Mouse (Mus musculus): ENCODE results near the gene Snx29. TPM values are rescaled to one million over a fixed set of nuclear protein-coding genes. Genes with fewer than 3 reads are reported as not detected.

Snx29 gene
- polyA plus RNA-seq, 1 experiment, result 15.0 TPM

GRCm38 (mm10) chr16:11370132-11370544 is 47.4 kb downstream of the Snx29 start:
- Histone ChIP-seq H3K36me3 (ENCODE audit: control insufficient read depth, insufficient read depth, low read length) (no peaks in the 10 kb centered on the region), H3K27ac (ENCODE audit: control insufficient read depth, insufficient read depth, low read length) (no peak overlapping the region), H3K27me3 (ENCODE audit: control insufficient read depth, insufficient read depth, low read length) (no peaks in the 10 kb centered on the region), H3K4me1 (replicated peaks; ENCODE audit: control insufficient read depth, insufficient read depth, low read length) (no peaks in the 10 kb centered on the region), H3K4me3 (ENCODE audit: control insufficient read depth, insufficient read depth, low read length) (no peak overlapping the region)
- DNase-seq, result no peak
- TF ChIP-seq CTCF (IDR thresholded peaks at IDR 0.05; ENCODE audit: borderline replicate concordance, control insufficient read depth, extremely low read depth, insufficient read depth, low read length, poor library complexity) (no peak), POLR2A (IDR thresholded peaks at IDR 0.05; ENCODE audit: control insufficient read depth, extremely low read depth, insufficient read depth, low read length, poor library complexity) (no peak)
- 62% methylated on average over 7 of the region's 7 CpGs for WGBS

DNA sequence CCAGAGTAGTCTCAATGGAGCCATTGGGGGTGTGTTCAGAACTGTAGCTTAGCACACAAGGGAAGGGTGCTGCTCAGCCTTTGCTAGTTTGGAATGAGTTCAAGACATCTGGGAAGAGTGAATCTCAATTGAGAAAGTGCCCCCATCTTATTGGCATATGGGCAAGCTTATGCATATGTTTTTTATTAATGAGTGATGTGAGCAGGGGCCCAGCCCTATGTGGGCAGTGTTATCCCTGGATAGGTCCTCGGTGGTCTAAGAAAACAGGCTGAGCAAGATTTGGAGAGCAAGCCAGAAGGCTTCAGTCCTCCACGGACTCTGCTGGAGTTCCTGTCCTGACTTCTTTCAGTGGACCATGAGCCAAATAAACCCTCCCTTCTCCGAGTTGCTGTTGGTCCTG is 56.6 kb downstream of the Snx29 start:
- no peaks in the 10 kb centered on the region for H3K4me1 ChIP-seq (replicated peaks; ENCODE audit: control insufficient read depth, insufficient read depth, low read length)
- WGBS, result 90% methylated on average over 3 of the region's 3 CpGs
- H3K4me3 ChIP-seq (ENCODE audit: control insufficient read depth, insufficient read depth, low read length), result no peak overlapping the region
- no peaks in the 10 kb centered on the region for H3K36me3 ChIP-seq (ENCODE audit: control insufficient read depth, insufficient read depth, low read length)
- no peak for DNase-seq
- H3K27me3 ChIP-seq (ENCODE audit: control insufficient read depth, insufficient read depth, low read length), result no peaks in the 10 kb centered on the region
- no peak overlapping the region for H3K27ac ChIP-seq (ENCODE audit: control insufficient read depth, insufficient read depth, low read length)
- TF ChIP-seq CTCF (IDR thresholded peaks at IDR 0.05; ENCODE audit: borderline replicate concordance, control insufficient read depth, extremely low read depth, insufficient read depth, low read length, poor library complexity), result no peak

- no peak for DNase-seq
- H3K4me1 ChIP-seq (replicated peaks; ENCODE audit: control insufficient read depth, insufficient read depth, low read length), result no peaks in the 10 kb centered on the region
- no peak overlapping the region for H3K4me3 ChIP-seq (ENCODE audit: control insufficient read depth, insufficient read depth, low read length)
- no peaks in the 10 kb centered on the region for H3K36me3 ChIP-seq (ENCODE audit: control insufficient read depth, insufficient read depth, low read length)
- H3K27me3 ChIP-seq (ENCODE audit: control insufficient read depth, insufficient read depth, low read length), result no peaks in the 10 kb centered on the region
- WGBS, result 96% methylated on average over 5 of the region's 5 CpGs
- no peak overlapping the region for H3K27ac ChIP-seq (ENCODE audit: control insufficient read depth, insufficient read depth, low read length)
- TF ChIP-seq POLR2A (IDR thresholded peaks at IDR 0.05; ENCODE audit: control insufficient read depth, extremely low read depth, insufficient read depth, low read length, poor library complexity) (no peak), CTCF (IDR thresholded peaks at IDR 0.05; ENCODE audit: borderline replicate concordance, control insufficient read depth, extremely low read depth, insufficient read depth, low read length, poor library complexity) (no peak)
Measured at GRCm38 (mm10) chr16:11380038-11380437, 57.3 kb downstream of the Snx29 start.

DNA sequence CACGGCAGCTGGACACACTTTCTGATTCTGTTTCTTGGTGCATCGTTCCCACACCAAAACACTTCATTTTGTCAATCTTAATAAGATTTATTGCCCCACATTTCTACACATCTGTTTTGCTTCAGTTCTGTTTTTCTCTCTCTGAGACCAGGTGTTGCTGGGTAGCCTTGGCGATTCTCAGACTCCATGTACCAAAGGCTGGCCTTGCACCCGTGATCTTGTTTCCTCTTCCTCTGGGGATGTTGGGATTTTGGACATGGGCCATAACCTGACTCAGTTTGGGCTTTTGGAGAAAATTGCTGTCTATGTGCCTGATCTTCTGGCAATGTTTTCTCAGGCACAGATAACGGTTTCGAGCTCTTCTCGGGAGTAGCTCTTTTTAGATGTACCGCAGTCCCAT is 58.2 kb downstream of the Snx29 start:
- Histone ChIP-seq H3K36me3 (ENCODE audit: control insufficient read depth, insufficient read depth, low read length) (no peaks in the 10 kb centered on the region), H3K27me3 (ENCODE audit: control insufficient read depth, insufficient read depth, low read length) (no peaks in the 10 kb centered on the region), H3K27ac (ENCODE audit: control insufficient read depth, insufficient read depth, low read length) (no peak overlapping the region), H3K4me1 (replicated peaks; ENCODE audit: control insufficient read depth, insufficient read depth, low read length) (no peaks in the 10 kb centered on the region), H3K4me3 (ENCODE audit: control insufficient read depth, insufficient read depth, low read length) (no peak overlapping the region)
- TF ChIP-seq POLR2A (IDR thresholded peaks at IDR 0.05; ENCODE audit: control insufficient read depth, extremely low read depth, insufficient read depth, low read length, poor library complexity) (no peak), CTCF (IDR thresholded peaks at IDR 0.05; ENCODE audit: borderline replicate concordance, control insufficient read depth, extremely low read depth, insufficient read depth, low read length, poor library complexity) (no peak)
- 85% methylated on average over 8 of the region's 8 CpGs for WGBS
- DNase-seq, result no peak

- Histone ChIP-seq H3K4me1 (replicated peaks; ENCODE audit: control insufficient read depth, insufficient read depth, low read length) (peaks cover 2% of the 10 kb centered on the region; the same call in 1 of the 2 replicates), H3K4me3 (ENCODE audit: control insufficient read depth, insufficient read depth, low read length) (no peak overlapping the region), H3K36me3 (ENCODE audit: control insufficient read depth, insufficient read depth, low read length) (no peaks in the 10 kb centered on the region), H3K27ac (ENCODE audit: control insufficient read depth, insufficient read depth, low read length) (no peak overlapping the region), H3K27me3 (ENCODE audit: control insufficient read depth, insufficient read depth, low read length) (no peaks in the 10 kb centered on the region)
- WGBS, result 80% methylated on average over 5 of the region's 5 CpGs
- DNase-seq, result no peak
- no peak for TF ChIP-seq POLR2A (IDR thresholded peaks at IDR 0.05; ENCODE audit: control insufficient read depth, extremely low read depth, insufficient read depth, low read length, poor library complexity)
- no peak for TF ChIP-seq CTCF (IDR thresholded peaks at IDR 0.05; ENCODE audit: borderline replicate concordance, control insufficient read depth, extremely low read depth, insufficient read depth, low read length, poor library complexity)
Measured at GRCm38 (mm10) chr16:11384361-11384760, 61.7 kb downstream of the Snx29 start.

- Histone ChIP-seq H3K4me1 (replicated peaks; ENCODE audit: control insufficient read depth, insufficient read depth, low read length) (peaks cover 2% of the 10 kb centered on the region; the same call in 1 of the 2 replicates), H3K4me3 (ENCODE audit: control insufficient read depth, insufficient read depth, low read length) (no peak overlapping the region), H3K36me3 (ENCODE audit: control insufficient read depth, insufficient read depth, low read length) (no peaks in the 10 kb centered on the region), H3K27ac (ENCODE audit: control insufficient read depth, insufficient read depth, low read length) (no peak overlapping the region), H3K27me3 (ENCODE audit: control insufficient read depth, insufficient read depth, low read length) (no peaks in the 10 kb centered on the region)
- TF ChIP-seq CTCF (IDR thresholded peaks at IDR 0.05; ENCODE audit: borderline replicate concordance, control insufficient read depth, extremely low read depth, insufficient read depth, low read length, poor library complexity), result no peak
- no peak for TF ChIP-seq POLR2A (IDR thresholded peaks at IDR 0.05; ENCODE audit: control insufficient read depth, extremely low read depth, insufficient read depth, low read length, poor library complexity)
- no peak for DNase-seq
- WGBS, result 79% methylated on average over 5 of the region's 5 CpGs
Measured at GRCm38 (mm10) chr16:11385150-11385549, 62.4 kb downstream of the Snx29 start.

- Histone ChIP-seq H3K4me1 (replicated peaks; ENCODE audit: control insufficient read depth, insufficient read depth, low read length) (peaks cover 2% of the 10 kb centered on the region; the same call in 1 of the 2 replicates), H3K36me3 (ENCODE audit: control insufficient read depth, insufficient read depth, low read length) (no peaks in the 10 kb centered on the region), H3K27me3 (ENCODE audit: control insufficient read depth, insufficient read depth, low read length) (no peaks in the 10 kb centered on the region), H3K27ac (ENCODE audit: control insufficient read depth, insufficient read depth, low read length) (no peak overlapping the region), H3K4me3 (ENCODE audit: control insufficient read depth, insufficient read depth, low read length) (no peak overlapping the region)
- DNase-seq, result no peak
- TF ChIP-seq POLR2A (IDR thresholded peaks at IDR 0.05; ENCODE audit: control insufficient read depth, extremely low read depth, insufficient read depth, low read length, poor library complexity), result no peak
- no peak for TF ChIP-seq CTCF (IDR thresholded peaks at IDR 0.05; ENCODE audit: borderline replicate concordance, control insufficient read depth, extremely low read depth, insufficient read depth, low read length, poor library complexity)
- 48% methylated on average over 5 of the region's 5 CpGs for WGBS
Measured at GRCm38 (mm10) chr16:11385798-11386197, 63.1 kb downstream of the Snx29 start.
